Mouse (Mus musculus) layer of hippocampus, postnatal 36 days (tissue): ENCODE results near the gene Zbtb16. TPM values are rescaled to one million over a fixed set of nuclear protein-coding genes. Genes with fewer than 3 reads are reported as not detected.

Experiments
- DNase-seq, 2 experiments: peaks; one replicate each; pipeline ENCODE4 v3.0.0; 2022
- total RNA-seq, 2 experiments: library from RNA; stranded (reverse); gene quantifications; 2 replicates each; pipeline ENCODE4 v1.2.3; 2021

Gene Zbtb16
- total RNA-seq, 2 experiments from 2014 or later, result 104 to 149 TPM

GRCm38 (mm10) chr9:48824533-48825130 lies 11.4 kb downstream of the Zbtb16 start:
- DNase-seq, result no peak

DNA sequence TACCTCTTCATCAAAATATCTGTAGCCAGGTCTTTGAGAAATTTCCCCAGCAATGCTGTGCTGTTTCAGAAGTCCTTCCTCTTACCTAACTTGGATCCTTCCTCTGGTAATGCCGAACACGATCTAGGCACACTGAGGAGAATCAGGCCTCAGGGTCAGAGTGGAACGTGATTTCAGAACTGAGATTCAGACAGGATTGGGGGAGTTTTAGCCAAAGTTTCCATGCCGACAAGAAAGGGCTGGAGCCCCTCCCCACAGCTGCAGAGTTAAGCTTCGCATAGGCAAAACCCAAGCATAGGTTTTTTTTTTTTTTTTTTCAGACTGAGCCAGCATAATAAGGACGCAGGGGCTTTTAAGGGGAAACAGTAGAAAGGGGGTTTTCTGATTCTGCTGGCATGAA lies 12.2 kb downstream of the Zbtb16 start:
- no peak for DNase-seq

DNA sequence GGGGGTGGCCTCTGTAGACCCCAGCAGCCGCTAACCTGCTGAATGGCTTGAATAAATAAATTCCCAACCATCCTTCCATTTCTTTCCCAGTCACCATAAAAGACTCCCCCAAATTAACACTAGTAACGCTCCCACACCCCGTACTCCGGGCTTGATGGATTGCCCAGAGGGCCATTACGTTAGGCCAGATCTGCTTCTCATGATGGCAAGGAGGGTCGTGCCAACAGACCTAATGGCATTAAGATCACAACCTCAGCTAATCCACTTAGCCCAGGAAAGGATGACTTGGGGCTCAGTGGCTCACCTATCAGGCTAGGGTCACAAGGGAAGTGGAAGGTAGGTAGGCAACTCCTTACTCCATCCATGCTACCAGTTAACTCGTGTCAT lies 12.7 kb downstream of the Zbtb16 start:
- DNase-seq, result no peak

DNA sequence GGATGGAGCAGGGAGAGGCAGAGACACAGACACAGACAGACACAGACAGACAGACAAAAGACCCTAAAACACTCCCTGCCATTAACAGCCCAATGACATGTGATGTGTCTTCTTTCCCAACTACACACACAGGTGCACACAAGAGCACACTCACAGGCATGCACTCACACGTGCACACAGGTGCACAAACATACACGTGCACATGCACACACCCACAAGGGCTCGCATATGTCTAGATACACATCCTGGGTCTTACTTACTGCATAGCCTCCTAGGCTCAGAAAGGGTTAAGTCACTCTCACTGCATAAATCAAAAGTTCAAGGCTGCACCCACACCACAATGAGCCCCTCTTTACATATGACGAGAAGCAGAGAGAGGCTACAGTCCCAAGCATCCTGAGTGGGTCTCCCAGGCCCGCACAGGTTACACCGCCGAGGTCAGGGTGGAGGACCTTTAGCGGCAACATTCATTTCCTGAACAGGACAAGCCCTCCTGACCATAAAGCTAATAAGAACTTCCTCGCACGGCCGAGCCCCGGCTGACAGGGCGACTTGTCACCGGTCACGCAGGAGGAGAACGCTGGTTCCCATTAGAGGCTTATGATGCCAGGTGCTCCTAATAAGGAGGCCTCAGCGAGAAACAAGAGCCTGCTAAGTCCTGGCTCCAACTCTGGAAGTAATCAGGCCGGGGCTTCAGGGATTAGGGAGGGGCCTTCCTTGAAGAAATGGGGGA lies 13.3 kb downstream of the Zbtb16 start:
- no peak for DNase-seq

DNA sequence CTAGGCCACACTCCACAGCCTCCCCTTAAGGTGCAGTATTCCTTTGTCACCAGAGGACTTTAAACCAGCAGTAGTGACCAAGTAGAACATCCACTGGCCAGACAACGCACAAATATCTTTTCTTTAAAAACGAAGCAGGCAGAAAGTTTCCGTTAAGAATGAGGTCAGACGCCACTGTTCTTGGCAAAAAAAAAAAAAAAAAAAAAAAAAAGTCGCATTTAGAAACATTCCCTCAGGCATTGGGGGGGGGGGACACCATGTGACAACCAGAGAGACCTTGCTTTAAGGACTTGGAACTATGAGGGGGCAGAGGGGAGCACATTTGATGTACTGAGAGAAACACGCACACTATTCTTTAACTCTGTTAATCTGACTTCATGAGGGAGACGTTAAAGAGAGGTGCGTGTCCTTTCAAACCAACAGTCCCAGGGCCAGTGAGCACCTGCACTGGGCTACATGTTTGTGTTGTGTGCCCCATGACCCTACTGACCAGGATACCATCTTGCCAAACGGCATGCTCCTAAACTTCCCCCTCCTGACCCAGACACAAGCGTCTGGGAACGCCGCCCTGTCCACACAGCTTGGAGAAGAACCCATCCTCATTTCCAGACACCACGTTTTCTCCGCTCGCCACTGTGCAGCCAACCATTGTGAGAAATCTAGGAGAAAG lies 14.0 kb downstream of the Zbtb16 start:
- DNase-seq, result no peak

DNA sequence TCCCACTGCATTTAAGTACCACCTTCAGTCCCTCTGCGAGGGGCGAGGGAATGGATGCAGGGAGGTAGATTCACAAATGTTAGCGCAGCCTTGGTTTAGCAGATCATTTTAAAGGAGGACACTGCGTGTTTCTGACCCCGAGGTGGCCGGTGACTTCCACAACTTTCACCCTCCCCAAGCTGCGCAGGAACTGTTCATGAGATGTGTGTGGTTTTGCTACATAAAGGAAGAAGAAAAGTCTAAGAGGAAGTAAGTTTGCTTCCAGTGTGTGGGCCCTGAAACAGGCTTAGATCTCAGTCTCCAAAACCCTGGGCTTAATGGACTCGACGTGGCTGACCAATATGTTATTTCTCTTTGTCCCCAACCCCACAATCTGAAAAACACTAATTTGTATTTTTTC lies 14.6 kb downstream of the Zbtb16 start:
- DNase-seq, result no peak

GRCm38 (mm10) chr9:48820791-48821190 lies 15.2 kb downstream of the Zbtb16 start:
- DNase-seq, result no peak

DNA sequence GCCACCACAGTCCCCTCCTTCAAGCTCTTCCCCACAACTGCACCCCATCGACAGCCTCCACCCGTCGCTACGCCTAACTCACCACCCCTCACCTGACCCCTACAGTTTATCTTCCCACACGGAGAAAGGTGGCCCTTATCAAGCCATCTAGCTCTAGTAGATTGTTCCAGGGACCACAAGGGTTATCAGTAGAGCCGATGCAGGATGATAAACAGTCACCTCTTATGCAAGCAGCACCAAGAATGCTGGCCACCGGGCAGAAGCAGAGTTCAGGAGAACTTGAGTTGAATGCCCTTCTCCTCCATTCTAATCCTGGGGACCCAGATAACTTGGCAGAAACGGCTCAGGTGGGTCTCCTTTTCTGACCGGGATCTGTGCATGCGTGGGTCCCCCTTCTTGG lies 16.3 kb downstream of the Zbtb16 start:
- no peak for DNase-seq

DNA sequence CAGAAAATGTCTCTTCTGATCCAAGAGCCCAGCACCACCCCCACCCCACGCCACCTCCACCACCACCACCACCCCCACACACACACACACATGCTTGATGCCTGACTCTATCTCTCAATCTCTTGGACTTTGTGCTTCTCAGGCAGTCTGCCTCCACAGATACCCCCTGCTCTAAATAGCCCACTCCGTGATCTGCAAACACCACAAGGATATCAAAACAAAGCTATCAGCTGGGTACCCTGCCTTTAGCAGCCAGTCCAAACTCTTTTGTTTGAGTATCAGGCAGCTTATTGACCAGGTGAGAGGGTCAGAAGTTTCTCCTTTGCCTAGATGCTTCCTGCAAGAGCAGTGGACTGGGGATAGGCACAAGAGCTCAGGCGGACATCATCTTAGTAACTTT lies 16.9 kb downstream of the Zbtb16 start:
- no peak for DNase-seq

DNA sequence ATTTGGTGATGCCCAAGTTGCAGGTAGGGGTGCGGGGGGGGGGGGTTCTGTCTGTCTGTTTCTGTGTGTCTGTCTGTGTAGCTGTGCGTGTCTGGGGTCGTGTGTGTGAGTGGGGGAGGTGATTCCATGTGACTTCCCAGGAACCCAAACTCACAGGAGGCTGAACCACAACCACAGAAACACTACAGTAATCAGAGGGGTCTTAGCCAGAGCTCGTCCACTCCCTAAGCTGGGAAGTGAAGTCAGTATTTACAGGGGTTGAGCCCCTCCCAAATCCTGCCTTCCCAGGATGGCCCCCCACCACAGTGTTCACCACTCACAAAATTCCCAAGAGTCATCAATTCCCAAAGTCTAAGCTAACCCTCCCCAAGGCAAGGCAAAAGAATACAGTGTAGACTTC lies 18.1 kb downstream of the Zbtb16 start:
- DNase-seq, result no peak

GRCm38 (mm10) chr9:48817399-48817793 lies 18.6 kb downstream of the Zbtb16 start:
- DNase-seq, result no peak

DNA sequence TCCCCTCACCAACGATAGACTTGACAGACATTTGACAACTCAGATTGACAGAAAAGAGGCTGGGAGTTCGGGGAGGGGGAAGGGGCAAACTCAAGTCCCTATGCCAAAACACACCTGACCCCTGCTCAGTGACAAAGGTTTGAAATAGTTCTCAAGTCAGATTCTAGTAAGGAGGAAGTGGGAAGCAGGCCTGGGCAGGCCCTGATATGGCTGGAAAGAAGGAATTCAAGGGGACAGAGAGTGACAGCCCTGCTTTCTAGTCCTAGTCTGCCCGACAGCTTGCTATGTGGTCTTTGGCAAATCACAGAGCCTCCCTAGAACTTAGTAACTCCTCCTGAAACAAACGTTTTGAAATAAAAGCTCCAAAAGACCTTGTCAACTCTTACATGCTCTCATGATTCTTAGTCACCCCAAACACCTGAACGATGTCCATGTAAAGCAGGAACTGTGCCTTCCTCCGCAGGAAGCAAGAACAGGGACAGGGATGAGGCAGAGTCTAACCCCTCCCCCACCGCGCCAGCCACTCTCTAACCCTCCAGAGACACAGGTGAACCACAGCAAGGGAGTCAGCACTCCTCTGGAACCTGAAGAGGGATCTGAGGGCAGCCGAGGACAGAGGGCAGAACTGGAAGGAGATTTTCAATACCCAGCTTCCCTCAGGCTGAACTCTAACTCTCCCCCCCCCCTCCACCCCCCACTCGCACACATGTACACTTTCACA lies 19.2 kb downstream of the Zbtb16 start:
- DNase-seq, result no peak

DNA sequence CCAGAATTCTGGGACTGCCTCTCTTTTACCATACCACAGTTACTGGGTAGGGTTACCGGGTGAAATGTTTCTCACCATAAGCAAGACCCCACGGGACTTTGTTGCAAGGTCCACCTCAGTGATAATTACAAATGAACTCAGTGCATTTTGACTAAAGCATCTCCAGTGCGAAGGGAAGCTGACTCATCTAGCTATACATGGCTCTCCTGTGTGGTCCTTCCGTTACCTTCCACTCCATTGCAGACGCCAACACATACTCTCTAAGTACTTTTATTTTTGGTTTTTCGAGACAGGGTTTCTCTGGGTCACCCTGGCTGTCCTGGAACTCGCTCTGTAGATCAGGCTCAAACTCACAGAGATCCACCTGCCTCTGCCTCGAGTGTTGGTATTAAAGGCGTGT lies 19.9 kb downstream of the Zbtb16 start:
- DNase-seq, result no peak

DNA sequence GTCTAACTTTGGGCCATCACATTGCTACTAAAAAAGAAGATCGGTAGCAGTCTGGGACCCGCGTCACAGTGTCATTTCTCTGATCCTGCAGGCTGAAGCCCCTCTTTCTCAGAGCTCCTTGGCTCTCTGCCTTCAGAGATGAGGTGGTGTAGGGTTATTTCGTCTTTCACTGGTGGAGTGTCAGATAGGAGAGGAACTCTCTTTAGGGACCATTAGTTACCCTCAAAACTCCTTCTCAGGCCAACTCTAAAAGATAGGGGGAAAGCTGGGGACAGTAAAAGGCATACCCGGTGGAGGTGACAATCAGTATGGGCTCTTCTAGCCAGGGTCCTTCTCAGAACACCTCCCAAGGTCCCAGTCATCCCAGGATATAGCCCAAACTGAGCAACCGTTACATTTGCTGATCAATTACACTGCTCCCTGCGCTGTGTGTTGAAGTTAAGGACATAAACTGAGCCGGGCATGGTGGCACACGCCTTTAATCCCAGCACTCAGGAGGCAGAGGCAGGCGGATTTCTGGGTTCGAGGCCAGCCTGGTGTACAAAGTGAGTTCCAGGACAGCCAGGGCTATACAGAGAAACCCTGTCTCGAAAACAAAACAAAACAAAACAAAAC lies 21.0 kb downstream of the Zbtb16 start:
- no peak for DNase-seq

- DNase-seq, result no peak
Observed at GRCm38 (mm10) chr9:48813960-48814880, 21.8 kb downstream of the Zbtb16 start.

DNA sequence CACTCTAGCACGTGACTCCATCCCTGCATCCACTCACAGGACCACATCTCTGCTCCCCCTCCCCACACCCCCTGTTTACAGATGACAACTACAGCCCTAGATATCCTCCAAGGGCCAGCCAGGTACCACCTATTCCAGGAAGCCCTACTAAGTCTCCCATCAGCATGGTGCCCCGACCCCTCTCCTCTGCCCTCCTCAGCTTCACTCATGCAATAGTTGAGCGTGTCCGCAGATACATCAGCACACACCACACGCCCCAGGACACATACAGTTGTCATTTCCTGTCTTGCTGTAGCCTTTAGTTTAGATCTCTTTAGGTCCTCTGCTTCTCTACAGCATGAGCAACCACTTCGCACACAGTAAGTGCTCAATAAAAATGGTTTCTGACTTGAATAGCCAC lies 23.7 kb downstream of the Zbtb16 start:
- DNase-seq, result no peak

GRCm38 (mm10) chr9:48806591-48806990 lies 29.4 kb downstream of the Zbtb16 start:
- DNase-seq, result no peak

DNA sequence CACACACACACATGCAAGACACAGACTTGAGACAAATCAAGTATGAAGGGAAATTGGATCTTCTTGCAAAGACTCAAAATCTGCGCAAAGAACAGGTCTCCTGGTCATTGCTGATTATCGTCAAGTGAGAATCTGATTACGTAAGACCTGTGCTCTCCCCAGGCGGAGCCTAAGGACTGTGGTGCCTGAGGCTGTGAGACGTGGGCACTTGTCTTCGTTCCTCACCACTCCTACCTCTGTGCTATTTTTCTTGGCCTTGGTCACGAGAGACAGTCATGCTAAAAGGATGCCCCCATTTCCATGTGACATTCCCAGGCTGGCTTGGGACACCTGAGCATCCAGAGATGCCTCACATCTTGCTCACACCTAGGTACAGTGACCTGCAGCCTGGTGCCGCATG lies 30.2 kb downstream of the Zbtb16 start:
- DNase-seq, result no peak

DNA sequence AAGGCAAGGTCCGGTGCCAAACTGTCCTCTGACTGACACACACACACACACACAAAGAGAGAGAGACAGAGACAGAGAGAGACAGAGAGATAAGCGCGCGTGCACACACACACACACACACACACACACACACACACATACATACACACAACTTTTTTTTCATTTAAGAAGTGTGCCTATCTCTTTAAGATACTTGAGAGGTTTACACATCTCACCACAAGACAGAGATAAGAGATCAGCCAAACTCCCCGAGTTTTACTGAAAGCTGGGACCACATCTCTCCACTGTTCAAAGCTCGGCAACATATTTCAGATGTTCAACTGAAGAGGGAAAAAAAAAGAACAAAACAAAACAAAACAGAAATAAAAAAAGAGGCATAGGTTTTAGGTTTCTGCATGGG lies 31.5 kb downstream of the Zbtb16 start:
- no peak for DNase-seq

DNA sequence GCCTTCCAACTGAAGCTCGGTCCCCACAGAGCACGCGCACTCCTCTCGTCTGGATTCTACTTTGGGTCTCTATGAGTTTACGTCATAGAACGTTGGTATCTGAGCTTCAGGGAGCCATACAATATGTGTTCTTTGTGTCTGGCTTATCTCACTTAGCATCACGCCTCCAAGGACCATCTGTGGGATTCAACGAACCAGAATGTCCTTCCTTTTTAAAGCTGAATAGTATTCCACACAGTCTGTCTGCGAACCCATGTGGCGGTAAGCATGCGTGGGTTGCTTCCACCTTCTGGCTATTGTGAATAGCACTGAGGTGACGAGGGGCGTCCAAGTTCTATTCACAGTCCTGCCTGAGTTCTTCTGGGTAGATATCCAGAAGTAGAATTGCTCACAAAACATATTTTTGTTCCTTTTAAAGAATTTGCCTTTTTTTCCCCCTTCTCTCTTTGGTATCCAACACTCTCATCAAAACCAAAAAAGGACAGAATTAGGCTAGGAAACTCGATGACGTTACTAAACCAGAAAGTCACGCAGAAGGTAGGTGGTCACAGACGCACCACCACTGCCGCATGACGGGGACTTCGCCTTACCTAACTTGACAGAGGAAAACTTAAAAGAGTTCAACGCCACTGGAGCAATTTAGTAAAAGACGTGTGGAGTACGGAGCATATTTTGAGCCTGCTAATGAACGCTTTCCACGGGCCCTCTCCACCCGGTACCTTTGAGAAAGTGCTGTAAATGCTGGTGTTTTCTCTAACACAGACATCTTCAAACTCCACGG lies 32.4 kb downstream of the Zbtb16 start:
- peak; percentile 71 to 75 for DNase-seq

- no peak for DNase-seq
Observed at GRCm38 (mm10) chr9:48802374-48802773, 33.6 kb downstream of the Zbtb16 start.
